ENCODE assay signal across 26 mouse cellular contexts in the genomic region with DNA sequence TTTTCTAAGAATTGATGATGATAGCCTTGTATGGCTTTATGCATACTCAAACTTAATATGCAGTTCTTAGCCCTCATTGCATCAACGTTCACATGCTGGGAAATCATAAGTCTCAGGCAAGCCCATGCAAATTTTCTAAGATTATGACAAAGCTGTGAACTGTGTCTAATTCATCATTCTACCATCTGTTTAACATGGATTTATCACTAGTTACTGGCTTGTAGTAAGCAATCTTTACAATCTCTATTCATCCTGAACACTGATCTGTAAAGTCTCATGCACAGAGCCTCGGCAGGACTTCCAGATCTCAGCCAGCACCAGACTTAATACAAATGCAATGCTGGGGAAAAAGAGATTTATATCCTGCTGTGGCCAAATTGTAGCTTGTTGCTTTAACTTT.
DNase-seq lines count a peak whose midpoint lies in the region; ATAC-seq and TF ChIP-seq lines count a peak whose summit lies in the region.
"Had no signal": no experiment of that assay in that cellular context is flagged by ENCODE, and none has a peak within 500 bp of the region (broad histone marks: within the 10 kb centered on the region; RNA-seq: fewer than 3 reads in every experiment).

No protein-coding gene starts in this region.

- WGBS in forebrain, postnatal 0 days = 47% methylated on average over 2 of the region's 2 CpGs
- WGBS in forebrain, embryonic 11.5 days = 58% methylated on average over 2 of the region's 2 CpGs
- WGBS in hindbrain, postnatal 0 days = 53% methylated on average over 2 of the region's 2 CpGs
- WGBS in hindbrain, embryonic 14.5 days = 57% methylated on average over 2 of the region's 2 CpGs

- H3K27ac ChIP-seq in forebrain, postnatal 0 days (ENCODE audit: low read depth, low read length) = no peak overlapping the region
- no peak overlapping the region for H3K27ac ChIP-seq in forebrain, embryonic 11.5 days (ENCODE audit: low read depth, low read length)
- H3K27ac ChIP-seq in hindbrain, postnatal 0 days = no peak overlapping the region
- H3K27ac ChIP-seq in hindbrain, embryonic 14.5 days = no peak overlapping the region
- H3K27ac ChIP-seq: embryonic facial prominence, embryonic 12.5 days; embryonic facial prominence, embryonic 15.5 days; forebrain, embryonic 12.5 days; gastrocnemius, adult 2 months; heart, embryonic 15.5 days; hindbrain, embryonic 10.5 days; intestine, embryonic 15.5 days had no signal

- no peaks in the 10 kb centered on the region for H3K36me3 ChIP-seq in forebrain, postnatal 0 days (ENCODE audit: insufficient read depth)
- no peaks in the 10 kb centered on the region for H3K36me3 ChIP-seq in forebrain, embryonic 11.5 days (ENCODE audit: control insufficient read depth, insufficient read depth, low read length)
- no peaks in the 10 kb centered on the region for H3K36me3 ChIP-seq in hindbrain, postnatal 0 days (ENCODE audit: insufficient read depth, low read length)
- H3K36me3 ChIP-seq in hindbrain, embryonic 14.5 days (replicated peaks; ENCODE audit: control insufficient read depth, insufficient read depth) = no peaks in the 10 kb centered on the region
- H3K36me3 ChIP-seq: embryonic facial prominence, embryonic 12.5 days; embryonic facial prominence, embryonic 15.5 days; forebrain, embryonic 12.5 days; heart, embryonic 15.5 days; hindbrain, embryonic 10.5 days; intestine, embryonic 15.5 days had no signal

- H3K4me3 ChIP-seq in forebrain, postnatal 0 days (ENCODE audit: low read depth, low read length) = no peak overlapping the region
- H3K4me3 ChIP-seq in forebrain, embryonic 11.5 days (ENCODE audit: low read depth, low read length) = no peak overlapping the region
- no peak overlapping the region for H3K4me3 ChIP-seq in hindbrain, postnatal 0 days (ENCODE audit: low read length)
- no peak overlapping the region for H3K4me3 ChIP-seq in hindbrain, embryonic 14.5 days (replicated peaks; ENCODE audit: low read length)
- H3K4me3 ChIP-seq: embryonic facial prominence, embryonic 12.5 days; embryonic facial prominence, embryonic 15.5 days; forebrain, embryonic 12.5 days; gastrocnemius, adult 2 months; heart, embryonic 15.5 days; hindbrain, embryonic 10.5 days; intestine, embryonic 15.5 days had no signal

- peak; percentile 3 for DNase-seq in forebrain, postnatal 0 days
- no peak for DNase-seq in forebrain, embryonic 11.5 days (ENCODE audit: low spot score)
- DNase-seq in hindbrain, postnatal 0 days (ENCODE audit: low spot score) = peak; percentile 41
- no peak for DNase-seq in hindbrain, embryonic 14.5 days (ENCODE audit: low spot score)
- DNase-seq in brain, adult 2 months (ENCODE audit: low read depth, low spot score) = peak; percentile 6
- DNase-seq in brain, embryonic 14.5 days (ENCODE audit: low read depth) = peak; percentile 40
- DNase-seq: adrenal gland, adult 2 months; adrenal gland, postnatal 14 days; cerebellum, adult 18-20 months; cerebellum, adult 9-10 months; cerebellum, postnatal 14 days; gastrocnemius, adult 2 months; gastrocnemius, postnatal 14 days; heart, adult 11 months; heart, postnatal 10 days; heart, postnatal 36 days; kidney, adult 11 months; kidney, adult 8-10 months had no signal

- TF ChIP-seq POLR2A in brain, embryonic 14.5 days (IDR thresholded peaks at IDR 0.05; ENCODE audit: borderline replicate concordance, extremely low read depth, insufficient read depth, insufficient read length, poor library complexity, severe bottlenecking) = no peak

- no peaks in the 10 kb centered on the region for H3K4me1 ChIP-seq in forebrain, postnatal 0 days (ENCODE audit: insufficient read depth)
- H3K4me1 ChIP-seq in forebrain, embryonic 11.5 days (replicated peaks; ENCODE audit: control insufficient read depth, insufficient read depth, low read length) = no peaks in the 10 kb centered on the region
- H3K4me1 ChIP-seq in hindbrain, postnatal 0 days (ENCODE audit: insufficient read depth, low read length) = no peaks in the 10 kb centered on the region
- no peaks in the 10 kb centered on the region for H3K4me1 ChIP-seq in hindbrain, embryonic 14.5 days (replicated peaks; ENCODE audit: control insufficient read depth, insufficient read depth, low read length)
- H3K4me1 ChIP-seq: embryonic facial prominence, embryonic 12.5 days; embryonic facial prominence, embryonic 15.5 days; forebrain, embryonic 12.5 days; heart, embryonic 15.5 days; hindbrain, embryonic 10.5 days; intestine, embryonic 15.5 days had no signal

- H3K27me3 ChIP-seq in forebrain, postnatal 0 days (ENCODE audit: insufficient read depth, low read length) = no peaks in the 10 kb centered on the region
- no peaks in the 10 kb centered on the region for H3K27me3 ChIP-seq in forebrain, embryonic 11.5 days (ENCODE audit: control insufficient read depth, insufficient read depth, low read length)
- no peaks in the 10 kb centered on the region for H3K27me3 ChIP-seq in hindbrain, postnatal 0 days (ENCODE audit: insufficient read depth, low read length)
- H3K27me3 ChIP-seq in hindbrain, embryonic 14.5 days (ENCODE audit: control insufficient read depth, insufficient read depth, low read length) = no peaks in the 10 kb centered on the region
- H3K27me3 ChIP-seq: embryonic facial prominence, embryonic 12.5 days; embryonic facial prominence, embryonic 15.5 days; forebrain, embryonic 12.5 days; heart, embryonic 15.5 days; intestine, embryonic 15.5 days had no signal

- H3K4me2 ChIP-seq in forebrain, postnatal 0 days (ENCODE audit: low read depth) = no peak overlapping the region
- no peak overlapping the region for H3K4me2 ChIP-seq in forebrain, embryonic 11.5 days (ENCODE audit: low read depth, low read length, severe bottlenecking)
- H3K4me2 ChIP-seq in hindbrain, postnatal 0 days (ENCODE audit: low read depth, low read length) = no peak overlapping the region
- H3K4me2 ChIP-seq in hindbrain, embryonic 14.5 days (replicated peaks) = no peak overlapping the region
- H3K4me2 ChIP-seq: embryonic facial prominence, embryonic 12.5 days; embryonic facial prominence, embryonic 15.5 days; forebrain, embryonic 12.5 days; heart, embryonic 11.5 days; heart, embryonic 15.5 days; intestine, embryonic 15.5 days had no signal

- H3K9ac ChIP-seq in forebrain, postnatal 0 days = no peak overlapping the region
- no peak overlapping the region for H3K9ac ChIP-seq in forebrain, embryonic 11.5 days (ENCODE audit: low read length)
- no peak overlapping the region for H3K9ac ChIP-seq in hindbrain, postnatal 0 days (replicated peaks; ENCODE audit: low read length)
- no peak overlapping the region for H3K9ac ChIP-seq in hindbrain, embryonic 14.5 days
- H3K9ac ChIP-seq: embryonic facial prominence, embryonic 12.5 days; embryonic facial prominence, embryonic 15.5 days; forebrain, embryonic 12.5 days; heart, embryonic 15.5 days; intestine, embryonic 15.5 days had no signal

- no peak for TF ChIP-seq CTCF in forebrain, postnatal 0 days (IDR thresholded peaks at IDR 0.05; ENCODE audit: low read depth)
- TF ChIP-seq CTCF in hindbrain, postnatal 0 days (IDR thresholded peaks at IDR 0.05; ENCODE audit: low read depth) = no peak
- no peak for TF ChIP-seq CTCF in brain, embryonic 14.5 days (IDR thresholded peaks at IDR 0.05; ENCODE audit: borderline replicate concordance, extremely low read depth, insufficient read depth, insufficient read length)

- ATAC-seq in forebrain, postnatal 0 days = peak; percentile 59
- no peak for ATAC-seq in forebrain, embryonic 11.5 days (replicated peaks; ENCODE audit: low FRiP score)
- ATAC-seq in hindbrain, postnatal 0 days = peak; percentile 47; the same call in 1 of the 2 replicates
- ATAC-seq in hindbrain, embryonic 14.5 days (ENCODE audit: low FRiP score) = no peak
- ATAC-seq: CD4-positive, CD25-positive, alpha-beta regulatory T cell, adult 4 months; intestine, embryonic 15.5 days had no signal

- no peaks in the 10 kb centered on the region for H3K9me3 ChIP-seq in forebrain, postnatal 0 days (ENCODE audit: low read length)
- no peaks in the 10 kb centered on the region for H3K9me3 ChIP-seq in forebrain, embryonic 11.5 days (ENCODE audit: control insufficient read depth, low read length)
- no peaks in the 10 kb centered on the region for H3K9me3 ChIP-seq in hindbrain, postnatal 0 days (ENCODE audit: low read length)
- no peaks in the 10 kb centered on the region for H3K9me3 ChIP-seq in hindbrain, embryonic 14.5 days (ENCODE audit: control insufficient read depth, low read length)
- H3K9me3 ChIP-seq: embryonic facial prominence, embryonic 12.5 days; embryonic facial prominence, embryonic 15.5 days; forebrain, embryonic 12.5 days; heart, embryonic 15.5 days; hindbrain, embryonic 10.5 days; intestine, embryonic 15.5 days had no signal

Comparison
In these comparisons a context has a peak if more than half of its experiments do, and no peak if none do; other contexts are left out.
1. ATAC-seq: peak in forebrain, postnatal 0 days (single experiment) and hindbrain, postnatal 0 days (single experiment); none in forebrain, embryonic 11.5 days (single experiment) and hindbrain, embryonic 14.5 days (single experiment).
2. DNase-seq: peak in forebrain, postnatal 0 days (single experiment), hindbrain, postnatal 0 days (single experiment), brain, adult 2 months (single experiment) and brain, embryonic 14.5 days (single experiment); none in forebrain, embryonic 11.5 days (single experiment) and hindbrain, embryonic 14.5 days (single experiment).